Mouse (Mus musculus) E14TG2a.4 (cell line): ENCODE results near the gene Slc29a3.

ENCODE experiments used
- H3K27me3 ChIP-seq: 2 replicates; pipeline ENCODE4 v1.6.1; 2014; ENCODE audit warnings: low read length, control low read depth; ENCODE audit not compliant: insufficient read depth
- H3K36me3 ChIP-seq: 2 replicates; pipeline ENCODE4 v1.6.1; 2014; ENCODE audit warnings: low read length, control low read depth; ENCODE audit not compliant: insufficient read depth
- H3K4me1 ChIP-seq: replicated peaks from 2 replicates; pipeline ENCODE4 v1.6.1; 2014; ENCODE audit warnings: low read depth, low read length, control low read depth
- H3K4me3 ChIP-seq: replicated peaks from 2 replicates; pipeline ENCODE4 v1.5.1; 2014; ENCODE audit warnings: mild to moderate bottlenecking, low read length
- H3K9me3 ChIP-seq: 2 replicates; pipeline ENCODE4 v1.6.1; 2014; ENCODE audit warnings: low read length, control low read depth
- CTCF ChIP-seq: conservative IDR thresholded peaks from 2 replicates; pipeline ENCODE4 v1.5.1; 2014; ENCODE audit warnings: low read length
- NANOG ChIP-seq: IDR thresholded peaks from 2 replicates; pipeline ENCODE4 v1.6.1; 2014; ENCODE audit warnings: borderline replicate concordance, low read length, mixed read lengths
- POU5F1 ChIP-seq: IDR thresholded peaks from 2 replicates; pipeline ENCODE4 v1.6.1; 2014; ENCODE audit warnings: low read length, borderline replicate concordance

Slc29a3 gene

GRCm38 (mm10) chr10:60752040-60753020, at the start of gene Slc29a3:
Gene Slc29a3, minus strand, starts transcription at chr10:60752794.
- Histone ChIP-seq H3K27me3 (no peaks in the 10 kb centered on the region), H3K9me3 (peaks cover 20% of the 10 kb centered on the region), H3K4me3 (peak within 1 kb of the TSS; percentile 84), H3K4me1 (peaks cover 57% of the 10 kb centered on the region), H3K36me3 (peaks cover 29% of the 10 kb centered on the region)
- no peak for TF ChIP-seq NANOG
- TF ChIP-seq CTCF = no peak; the same call in 1 of the 2 replicates
- no peak for TF ChIP-seq POU5F1

GRCm38 (mm10) chr10:60801898-60802412, 49.4 kb upstream of the Slc29a3 start:
- Histone ChIP-seq H3K27me3 (peaks cover 73% of the 10 kb centered on the region), H3K4me1 (peaks cover 90% of the 10 kb centered on the region), H3K36me3 (no peaks in the 10 kb centered on the region), H3K4me3 (peak overlapping the region; percentile 35; the same call in 1 of the 2 replicates), H3K9me3 (no peaks in the 10 kb centered on the region)
- TF ChIP-seq NANOG (no peak), POU5F1 (no peak), CTCF (no peak)

- no peaks in the 10 kb centered on the region for H3K9me3 ChIP-seq
- no peaks in the 10 kb centered on the region for H3K36me3 ChIP-seq
- H3K4me1 ChIP-seq = peaks cover 87% of the 10 kb centered on the region
- no peak for TF ChIP-seq CTCF
- TF ChIP-seq POU5F1 = peak; percentile 12; the same call in 1 of the 2 replicates
- TF ChIP-seq NANOG = no peak
- H3K4me3 ChIP-seq = peak overlapping the region; percentile 37
- peaks cover 70% of the 10 kb centered on the region for H3K27me3 ChIP-seq
Observed at GRCm38 (mm10) chr10:60801168-60801897, 48.7 kb upstream of the Slc29a3 start.

- H3K36me3 ChIP-seq = no peaks in the 10 kb centered on the region
- H3K4me3 ChIP-seq = peak overlapping the region; percentile 37
- peaks cover 86% of the 10 kb centered on the region for H3K4me1 ChIP-seq
- H3K9me3 ChIP-seq = no peaks in the 10 kb centered on the region
- peaks cover 72% of the 10 kb centered on the region for H3K27me3 ChIP-seq
- no peak for TF ChIP-seq CTCF
- no peak for TF ChIP-seq POU5F1
- no peak for TF ChIP-seq NANOG
Observed at GRCm38 (mm10) chr10:60800295-60801167, 47.9 kb upstream of the Slc29a3 start.

GRCm38 (mm10) chr10:60797682-60798422, 45.3 kb upstream of the Slc29a3 start:
- peaks cover 87% of the 10 kb centered on the region for H3K4me1 ChIP-seq
- no peaks in the 10 kb centered on the region for H3K9me3 ChIP-seq
- H3K4me3 ChIP-seq = peak overlapping the region; percentile 54
- no peak for TF ChIP-seq NANOG
- TF ChIP-seq POU5F1 = no peak
- TF ChIP-seq CTCF = no peak
- H3K36me3 ChIP-seq = no peaks in the 10 kb centered on the region
- peaks cover 62% of the 10 kb centered on the region for H3K27me3 ChIP-seq

- Histone ChIP-seq H3K4me1 (peaks cover 85% of the 10 kb centered on the region), H3K9me3 (no peaks in the 10 kb centered on the region), H3K4me3 (no peak overlapping the region), H3K27me3 (peaks cover 64% of the 10 kb centered on the region), H3K36me3 (no peaks in the 10 kb centered on the region)
- TF ChIP-seq CTCF (no peak), POU5F1 (no peak)
Observed at GRCm38 (mm10) chr10:60796474-60796873, 43.9 kb upstream of the Slc29a3 start.

- H3K27me3 ChIP-seq = peaks cover 65% of the 10 kb centered on the region
- H3K36me3 ChIP-seq = no peaks in the 10 kb centered on the region
- peaks cover 84% of the 10 kb centered on the region for H3K4me1 ChIP-seq
- no peaks in the 10 kb centered on the region for H3K9me3 ChIP-seq
- H3K4me3 ChIP-seq = no peak overlapping the region
- no peak for TF ChIP-seq CTCF
- TF ChIP-seq POU5F1 = no peak
- TF ChIP-seq NANOG = no peak
Observed at GRCm38 (mm10) chr10:60796028-60796427, 43.4 kb upstream of the Slc29a3 start.
